Mouse (Mus musculus): ENCODE measurements around the gene Gm12184. TPM values are rescaled to one million over a fixed set of nuclear protein-coding genes. Genes with fewer than 3 reads are reported as not detected.
"Not testable (repeated sequence)": the region's sequence is repeated elsewhere in the genome, so short reads cannot be mapped to it uniquely, and the experiment has no call there.

The Gm12184 gene
- polyA plus RNA-seq, 1 experiment from 2014 or later = 7.2 TPM

DNA sequence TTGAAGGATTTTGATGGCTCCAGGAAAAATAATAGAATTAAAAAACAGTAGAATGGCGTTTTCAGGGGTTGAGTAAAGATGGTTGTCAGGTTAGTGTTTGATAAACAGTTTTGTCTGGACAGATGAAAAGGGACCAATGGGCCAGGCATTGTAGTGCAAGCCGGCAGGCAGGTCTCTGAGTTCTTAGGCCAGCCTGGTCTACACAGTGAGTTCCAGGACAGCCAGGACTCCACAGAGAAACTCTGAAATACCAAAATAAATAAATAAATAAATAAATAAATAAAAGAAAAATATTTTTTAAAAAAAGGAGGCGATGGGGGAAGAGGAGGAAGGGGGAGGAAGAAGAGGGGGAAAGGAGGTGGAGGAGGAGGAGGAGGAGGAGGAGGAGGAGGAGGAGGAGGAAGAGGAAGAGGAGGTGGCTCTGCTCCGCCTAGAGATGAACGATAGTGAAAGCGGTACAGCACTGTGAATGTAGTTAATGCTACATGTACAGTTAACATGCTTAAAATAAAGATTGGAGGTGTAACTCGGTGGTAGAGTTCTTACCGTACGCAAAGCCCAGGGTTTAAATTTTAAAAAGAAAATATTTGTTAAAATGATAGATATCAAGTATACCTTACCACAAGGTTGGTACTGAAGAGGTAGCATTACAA, 6.7 kb upstream of the Gm12184 start:
- ATAC-seq (ENCODE audit: low FRiP score) = no peak
- Histone ChIP-seq H3K36me3 (no peaks in the 10 kb centered on the region), H3K4me3 (peak overlapping the region; percentile 45), H3K27me3 (peaks cover 19% of the 10 kb centered on the region), H3K4me1 (peaks cover 7% of the 10 kb centered on the region), H3K4me2 (replicated peaks) (peak overlapping the region; percentile 55), H3K9ac (no peak overlapping the region), H3K9me3 (replicated peaks) (no peaks in the 10 kb centered on the region), H3K27ac (no peak overlapping the region)
- 45% methylated on average over 9 of the region's 9 CpGs for WGBS

GRCm38 (mm10) chr11:48831273-48831672, 4.8 kb upstream of the Gm12184 start:
- ATAC-seq (ENCODE audit: low FRiP score) = no peak
- H3K27ac ChIP-seq = no peak overlapping the region
- peaks cover 3% of the 10 kb centered on the region; the same call in 1 of the 2 replicates for H3K4me1 ChIP-seq
- WGBS = 82% methylated on average over 2 of the region's 2 CpGs
- no peaks in the 10 kb centered on the region for H3K36me3 ChIP-seq
- peaks cover 15% of the 10 kb centered on the region for H3K27me3 ChIP-seq
- H3K9ac ChIP-seq = no peak overlapping the region
- no peak overlapping the region for H3K4me2 ChIP-seq (replicated peaks)
- H3K4me3 ChIP-seq = no peak overlapping the region
- H3K9me3 ChIP-seq (replicated peaks) = no peaks in the 10 kb centered on the region

DNA sequence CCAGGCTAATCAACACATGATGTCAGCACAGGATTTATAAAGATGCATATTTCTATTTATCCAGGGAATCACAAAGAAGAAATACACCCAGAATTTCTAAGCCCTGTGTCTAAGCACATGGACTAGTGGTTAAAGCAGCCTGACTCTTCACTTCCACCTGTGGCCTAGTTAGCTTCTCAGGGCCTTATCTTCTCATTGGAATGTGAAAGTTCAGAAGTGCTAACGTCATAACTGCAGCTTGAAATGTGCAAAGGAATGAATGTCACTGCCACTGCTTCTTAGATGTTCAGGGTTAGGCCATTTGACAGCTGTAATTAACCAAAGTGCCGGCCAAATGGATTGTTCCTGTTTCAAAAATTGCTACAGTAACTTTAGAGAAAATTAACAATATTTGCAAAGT, 3.8 kb upstream of the Gm12184 start:
- no peak overlapping the region for H3K4me2 ChIP-seq (replicated peaks)
- WGBS = 77% methylated on average over 2 of the region's 2 CpGs
- H3K4me3 ChIP-seq = no peak overlapping the region
- H3K27ac ChIP-seq = no peak overlapping the region
- no peaks in the 10 kb centered on the region for H3K36me3 ChIP-seq
- peaks cover 7% of the 10 kb centered on the region for H3K27me3 ChIP-seq
- ATAC-seq (ENCODE audit: low FRiP score) = no peak
- no peaks in the 10 kb centered on the region for H3K9me3 ChIP-seq (replicated peaks)
- H3K4me1 ChIP-seq = peaks cover 3% of the 10 kb centered on the region; the same call in 1 of the 2 replicates
- no peak overlapping the region for H3K9ac ChIP-seq

DNA sequence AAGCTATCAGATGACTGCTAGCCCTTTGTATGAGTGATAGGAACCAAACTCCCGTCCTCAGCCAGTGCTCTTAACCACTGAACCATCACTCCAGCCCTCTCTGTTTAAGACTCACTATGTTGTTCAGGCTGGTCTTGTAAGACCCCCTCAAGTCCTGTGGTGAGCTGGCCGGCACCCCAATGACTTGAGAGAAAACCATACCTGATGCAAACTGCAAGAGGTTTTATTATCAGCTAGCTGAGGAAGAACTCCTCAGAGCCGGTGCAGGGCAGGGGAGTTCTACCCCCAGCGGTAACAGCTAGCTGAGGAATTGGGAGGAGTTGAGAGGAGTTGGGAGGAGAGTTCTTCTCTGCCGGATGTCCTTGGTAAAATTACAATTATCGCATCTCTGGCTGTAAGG, 1.5 kb upstream of the Gm12184 start:
- Histone ChIP-seq H3K36me3 (no peaks in the 10 kb centered on the region), H3K9ac (no peak overlapping the region), H3K4me2 (replicated peaks) (no peak overlapping the region), H3K9me3 (replicated peaks) (no peaks in the 10 kb centered on the region), H3K4me3 (no peak overlapping the region), H3K27me3 (peaks cover 20% of the 10 kb centered on the region), H3K4me1 (peaks cover 13% of the 10 kb centered on the region), H3K27ac (no peak overlapping the region)
- WGBS = 76% methylated on average over 6 of the region's 6 CpGs
- ATAC-seq (ENCODE audit: low FRiP score) = no peak

- H3K9me3 ChIP-seq (replicated peaks) = no peaks in the 10 kb centered on the region
- H3K27ac ChIP-seq = no peak overlapping the region
- peak overlapping the region; percentile 41 for H3K4me3 ChIP-seq
- 1% methylated on average over 6 of the region's 6 CpGs for WGBS
- ATAC-seq (ENCODE audit: low FRiP score) = 0 out of 2 replicates have a peak, but pooled peaks have one; percentile 44
- peaks cover 26% of the 10 kb centered on the region for H3K27me3 ChIP-seq
- H3K4me1 ChIP-seq = peaks cover 13% of the 10 kb centered on the region
- peak overlapping the region; percentile 59 for H3K4me2 ChIP-seq (replicated peaks)
- H3K36me3 ChIP-seq = no peaks in the 10 kb centered on the region
- H3K9ac ChIP-seq = peak overlapping the region; percentile 45; the same call in 1 of the 2 replicates
Measured at GRCm38 (mm10) chr11:48826752-48827096, 269 bp upstream of the Gm12184 start.

- 4% methylated on average over 22 of the region's 22 CpGs for WGBS
- peak overlapping the region; percentile 32 for H3K4me3 ChIP-seq
- no peaks in the 10 kb centered on the region for H3K9me3 ChIP-seq (replicated peaks)
- peaks cover 26% of the 10 kb centered on the region for H3K27me3 ChIP-seq
- H3K4me2 ChIP-seq (replicated peaks) = peak overlapping the region; percentile 49
- H3K27ac ChIP-seq = no peak overlapping the region
- peaks cover 13% of the 10 kb centered on the region for H3K4me1 ChIP-seq
- no peak overlapping the region for H3K9ac ChIP-seq
- H3K36me3 ChIP-seq = no peaks in the 10 kb centered on the region
- no peak for ATAC-seq (ENCODE audit: low FRiP score)
Measured at GRCm38 (mm10) chr11:48824311-48824830, 2.1 kb downstream of the Gm12184 start.

GRCm38 (mm10) chr11:48823536-48823972, 2.9 kb downstream of the Gm12184 start:
- ATAC-seq (ENCODE audit: low FRiP score) = no peak
- WGBS = under 1% methylated on average over 15 of the region's 15 CpGs
- Histone ChIP-seq H3K4me1 (peaks cover 15% of the 10 kb centered on the region), H3K4me3 (peak overlapping the region; percentile 32), H3K9me3 (replicated peaks) (no peaks in the 10 kb centered on the region), H3K4me2 (replicated peaks) (peak overlapping the region; percentile 49), H3K27ac (no peak overlapping the region), H3K27me3 (peaks cover 26% of the 10 kb centered on the region), H3K36me3 (no peaks in the 10 kb centered on the region), H3K9ac (no peak overlapping the region)

DNA sequence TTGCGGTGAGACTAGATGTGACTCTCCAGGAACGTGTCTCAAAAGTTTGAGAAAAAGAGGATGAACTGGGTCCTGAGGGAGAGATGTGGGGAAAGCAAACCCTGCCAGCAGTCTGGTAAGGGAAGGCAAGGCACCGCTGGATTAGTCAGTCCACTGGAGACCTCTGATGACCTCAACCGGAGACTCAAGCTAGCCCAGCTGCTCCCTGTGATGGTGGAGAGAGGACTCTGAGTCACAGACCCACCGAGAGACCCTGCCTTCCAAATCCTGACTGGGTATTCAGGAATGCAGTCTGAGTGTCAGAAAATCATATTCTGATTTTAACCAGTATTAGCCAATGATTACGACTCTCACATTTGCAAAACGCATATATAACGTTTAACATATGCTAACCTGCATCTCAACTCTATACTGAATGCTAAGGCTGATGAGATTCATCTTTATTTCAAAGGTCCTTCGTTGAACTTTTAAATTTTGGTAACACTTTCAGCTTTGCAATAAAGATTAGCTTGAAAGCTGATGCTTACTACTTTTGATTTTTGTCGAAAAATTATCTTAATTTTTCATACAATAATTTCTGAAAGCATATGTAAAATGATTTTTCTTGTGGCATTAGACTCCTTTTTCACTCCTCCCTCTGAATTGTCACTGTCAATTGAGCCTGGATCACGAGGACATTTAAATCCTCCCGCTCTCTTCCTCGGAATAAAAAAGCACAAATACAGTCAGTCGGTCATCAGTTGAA, 3.5 kb downstream of the Gm12184 start:
- H3K27me3 ChIP-seq = peaks cover 24% of the 10 kb centered on the region
- no peak for ATAC-seq (ENCODE audit: low FRiP score)
- H3K27ac ChIP-seq = no peak overlapping the region
- WGBS = 29% methylated on average over 14 of the region's 14 CpGs
- H3K4me3 ChIP-seq = peak overlapping the region; percentile 32
- H3K9me3 ChIP-seq (replicated peaks) = no peaks in the 10 kb centered on the region
- peak overlapping the region; percentile 49 for H3K4me2 ChIP-seq (replicated peaks)
- no peak overlapping the region for H3K9ac ChIP-seq
- peaks cover 15% of the 10 kb centered on the region for H3K4me1 ChIP-seq
- H3K36me3 ChIP-seq = no peaks in the 10 kb centered on the region

DNA sequence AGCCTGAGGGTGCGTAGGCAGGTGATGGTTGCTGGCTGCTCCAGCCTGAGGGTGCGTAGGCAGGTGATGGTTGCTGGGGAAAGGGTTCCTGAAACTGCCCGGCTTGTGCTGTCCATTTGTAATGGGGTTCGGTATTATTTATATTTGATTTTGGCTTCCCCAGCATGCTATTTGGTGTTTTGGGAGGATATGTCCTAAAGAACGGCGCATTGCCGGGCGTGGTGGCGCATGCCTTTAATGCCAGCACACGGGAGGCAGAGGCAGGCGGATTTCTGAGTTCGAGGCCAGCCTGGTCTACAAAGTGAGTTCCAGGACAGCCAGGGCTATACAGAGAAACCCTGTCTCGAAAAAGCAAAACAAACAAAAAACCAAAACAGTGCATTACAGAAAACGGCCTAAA, 5.2 kb downstream of the Gm12184 start:
- not testable (repeated sequence) for H3K27ac ChIP-seq; ATAC-seq (ENCODE audit: low FRiP score); H3K4me2 ChIP-seq (replicated peaks); H3K9me3 ChIP-seq (replicated peaks); H3K36me3 ChIP-seq; H3K9ac ChIP-seq; H3K4me3 ChIP-seq
- peaks cover 22% of the 10 kb centered on the region for H3K27me3 ChIP-seq
- peaks cover 13% of the 10 kb centered on the region for H3K4me1 ChIP-seq
- WGBS = 78% methylated on average over 14 of the region's 14 CpGs

GRCm38 (mm10) chr11:48820308-48820674, 6.2 kb downstream of the Gm12184 start:
- H3K9ac ChIP-seq = no peak overlapping the region
- H3K36me3 ChIP-seq = no peaks in the 10 kb centered on the region
- no peak overlapping the region for H3K4me2 ChIP-seq (replicated peaks)
- ATAC-seq (ENCODE audit: low FRiP score) = no peak
- peaks cover 22% of the 10 kb centered on the region for H3K27me3 ChIP-seq
- H3K27ac ChIP-seq = no peak overlapping the region
- no peak overlapping the region for H3K4me3 ChIP-seq
- H3K4me1 ChIP-seq = peaks cover 23% of the 10 kb centered on the region
- H3K9me3 ChIP-seq (replicated peaks) = no peaks in the 10 kb centered on the region

GRCm38 (mm10) chr11:48819614-48820307, 6.7 kb downstream of the Gm12184 start:
- 78% methylated on average over 7 of the region's 7 CpGs for WGBS
- H3K4me2 ChIP-seq (replicated peaks) = no peak overlapping the region

GRCm38 (mm10) chr11:48818346-48818745, 8.1 kb downstream of the Gm12184 start:
- H3K9ac ChIP-seq = peak overlapping the region; percentile 85; the same call in 1 of the 2 replicates
- under 1% methylated on average over 16 of the region's 16 CpGs for WGBS
- H3K4me3 ChIP-seq = peak overlapping the region; percentile 83

More at GRCm38 (mm10) chr11:48819614-48820307, 6.7 kb downstream of the Gm12184 start:
- Histone ChIP-seq H3K9me3 (replicated peaks) (no peaks in the 10 kb centered on the region), H3K27ac (no peak overlapping the region), H3K27me3 (peaks cover 19% of the 10 kb centered on the region), H3K36me3 (no peaks in the 10 kb centered on the region), H3K4me3 (no peak overlapping the region), H3K4me1 (peaks cover 28% of the 10 kb centered on the region), H3K9ac (no peak overlapping the region)
- ATAC-seq (ENCODE audit: low FRiP score) = no peak

More at GRCm38 (mm10) chr11:48818346-48818745, 8.1 kb downstream of the Gm12184 start:
- Histone ChIP-seq H3K36me3 (0 out of 2 replicates have a peak, but pooled peaks cover 2% of the 10 kb centered on the region), H3K4me1 (peaks cover 25% of the 10 kb centered on the region), H3K27me3 (0 out of 2 replicates have a peak, but pooled peaks cover 6% of the 10 kb centered on the region), H3K4me2 (replicated peaks) (peak overlapping the region; percentile 91), H3K9me3 (replicated peaks) (no peaks in the 10 kb centered on the region), H3K27ac (no peak overlapping the region)
- no peak for ATAC-seq (ENCODE audit: low FRiP score)
